Mouse (Mus musculus): ENCODE measurements at regions not wholly inside any gene's neighbourhood (a gene's known extent, or its start where the extent isn't known, plus 50 kb on each side); places are given as distances from the start of the nearest gene placed in this dataset.

DNA sequence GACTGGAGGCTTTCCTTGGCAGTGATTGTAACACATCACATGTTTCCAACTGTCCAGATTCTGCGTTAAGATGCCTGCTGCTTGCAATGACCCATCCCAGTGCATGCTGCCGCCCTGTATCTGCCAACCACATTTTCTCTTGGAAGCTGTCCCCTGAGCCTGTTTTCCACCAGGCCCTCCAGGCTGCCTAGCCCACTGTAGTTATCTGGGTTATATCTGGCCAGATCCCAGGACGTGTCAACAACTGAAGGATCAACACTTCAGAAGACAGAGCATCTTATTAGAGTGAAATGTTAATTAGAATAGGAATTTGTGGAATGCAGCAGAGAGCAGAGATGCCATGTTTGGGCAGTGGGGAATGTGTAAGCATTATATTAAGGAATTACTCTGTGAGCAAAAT is 65.0 kb upstream of the Cep85l start:
- Histone ChIP-seq H3ac (ENCODE audit: control insufficient read depth, insufficient read length) (no peak overlapping the region), H3K4me3 (no peak overlapping the region), H3K79me2 (ENCODE audit: control insufficient read depth, insufficient read depth) (no peaks in the 10 kb centered on the region), H3K27me3 (ENCODE audit: control insufficient read depth, insufficient read depth, insufficient read length) (no peaks in the 10 kb centered on the region), H3K36me3 (ENCODE audit: control insufficient read depth, insufficient read depth) (no peaks in the 10 kb centered on the region), H3K4me2 (ENCODE audit: low read depth) (no peak overlapping the region)
- TF ChIP-seq REST (IDR thresholded peaks at IDR 0.05; ENCODE audit: insufficient read depth, insufficient read length) (no peak), MAX (IDR thresholded peaks at IDR 0.05; ENCODE audit: low read depth) (no peak), MYOG (IDR thresholded peaks at IDR 0.05; ENCODE audit: control insufficient read depth in 1 of 3, insufficient read depth in 1 of 3, insufficient read length in 2 of 3, low read depth in 2 of 3) (no peak), E2F4 (IDR thresholded peaks at IDR 0.05; ENCODE audit: insufficient read depth) (no peak), MYOD1 (IDR thresholded peaks at IDR 0.05; ENCODE audit: control insufficient read depth in 1 of 3, insufficient read length in 2 of 3, low read depth in 2 of 3) (no peak), SRF (IDR thresholded peaks at IDR 0.05; ENCODE audit: control insufficient read depth, insufficient read length, low read depth) (no peak), CEBPB (IDR thresholded peaks at IDR 0.05; ENCODE audit: insufficient read depth, poor library complexity, severe bottlenecking) (no peak), TCF12 (IDR thresholded peaks at IDR 0.05; ENCODE audit: insufficient read depth, poor library complexity, severe bottlenecking) (no peak), TCF3 (IDR thresholded peaks at IDR 0.05; ENCODE audit: insufficient read length, low read depth) (no peak), POLR2AphosphoS2 (IDR thresholded peaks at IDR 0.05; ENCODE audit: insufficient read length, low read depth) (no peak), USF1 (IDR thresholded peaks at IDR 0.05; ENCODE audit: low read depth) (no peak), POLR2A (IDR thresholded peaks at IDR 0.05; ENCODE audit: insufficient read length, low read depth) (no peak)

DNA sequence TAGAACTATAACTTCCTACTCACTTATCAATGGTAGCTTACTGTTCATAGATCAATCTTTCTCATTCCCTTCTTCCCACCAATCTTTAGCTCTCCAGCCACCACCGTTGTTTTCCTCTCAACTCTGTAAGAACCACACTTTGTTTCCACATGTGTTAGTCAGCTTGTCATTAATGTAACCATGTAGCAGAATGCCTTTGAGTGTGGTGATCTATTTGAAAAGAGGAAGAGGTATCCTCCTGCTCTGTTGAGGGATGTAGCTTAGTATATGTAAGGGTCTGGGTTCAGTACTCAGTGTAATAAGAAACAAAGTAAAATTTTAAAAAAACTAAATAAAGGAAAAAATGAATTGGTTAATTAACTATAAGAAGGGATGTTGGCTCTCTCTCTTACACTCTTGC is 63.7 kb upstream of the Cep85l start:
- Histone ChIP-seq H3ac (ENCODE audit: control insufficient read depth, insufficient read length) (no peak overlapping the region), H3K4me2 (ENCODE audit: low read depth) (no peak overlapping the region), H3K36me3 (ENCODE audit: control insufficient read depth, insufficient read depth) (no peaks in the 10 kb centered on the region), H3K27me3 (ENCODE audit: control insufficient read depth, insufficient read depth, insufficient read length) (no peaks in the 10 kb centered on the region), H3K79me2 (ENCODE audit: control insufficient read depth, insufficient read depth) (no peaks in the 10 kb centered on the region), H3K4me3 (no peak overlapping the region)
- TF ChIP-seq POLR2AphosphoS2 (IDR thresholded peaks at IDR 0.05; ENCODE audit: insufficient read length, low read depth) (no peak), MYOD1 (IDR thresholded peaks at IDR 0.05; ENCODE audit: control insufficient read depth in 1 of 3, insufficient read length in 2 of 3, low read depth in 2 of 3) (no peak), REST (IDR thresholded peaks at IDR 0.05; ENCODE audit: insufficient read depth, insufficient read length) (no peak), CEBPB (IDR thresholded peaks at IDR 0.05; ENCODE audit: insufficient read depth, poor library complexity, severe bottlenecking) (no peak), POLR2A (IDR thresholded peaks at IDR 0.05; ENCODE audit: insufficient read length, low read depth) (no peak), USF1 (IDR thresholded peaks at IDR 0.05; ENCODE audit: low read depth) (no peak), TCF3 (IDR thresholded peaks at IDR 0.05; ENCODE audit: insufficient read length, low read depth) (no peak), MYOG (IDR thresholded peaks at IDR 0.05; ENCODE audit: control insufficient read depth in 1 of 3, insufficient read depth in 1 of 3, insufficient read length in 2 of 3, low read depth in 2 of 3) (no peak), E2F4 (IDR thresholded peaks at IDR 0.05; ENCODE audit: insufficient read depth) (no peak), SRF (IDR thresholded peaks at IDR 0.05; ENCODE audit: control insufficient read depth, insufficient read length, low read depth) (no peak), MAX (IDR thresholded peaks at IDR 0.05; ENCODE audit: low read depth) (no peak), TCF12 (IDR thresholded peaks at IDR 0.05; ENCODE audit: insufficient read depth, poor library complexity, severe bottlenecking) (no peak)

DNA sequence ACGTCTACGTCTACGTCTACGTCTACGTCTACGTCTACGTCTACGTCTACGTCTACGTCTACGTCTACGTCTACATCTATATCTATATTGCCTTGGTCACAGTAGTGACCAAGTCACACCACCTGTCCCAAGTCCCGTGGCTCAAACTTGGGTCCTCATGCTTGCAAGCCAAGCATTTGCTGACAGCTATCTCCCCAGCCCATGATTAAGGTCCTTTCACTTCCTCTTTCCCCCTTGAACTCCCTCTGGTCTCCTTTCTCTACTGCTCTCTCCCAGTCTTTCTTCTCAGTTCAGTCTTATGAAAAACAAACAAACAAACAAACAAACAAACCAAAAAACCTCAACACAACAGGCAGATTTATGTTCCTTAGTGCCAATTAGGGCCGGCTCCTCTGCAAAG is 63.2 kb upstream of the Cep85l start:
- Histone ChIP-seq H3K27me3 (ENCODE audit: control insufficient read depth, insufficient read depth, insufficient read length) (no peaks in the 10 kb centered on the region), H3K4me3 (no peak overlapping the region), H3K4me2 (ENCODE audit: low read depth) (no peak overlapping the region)

DNA sequence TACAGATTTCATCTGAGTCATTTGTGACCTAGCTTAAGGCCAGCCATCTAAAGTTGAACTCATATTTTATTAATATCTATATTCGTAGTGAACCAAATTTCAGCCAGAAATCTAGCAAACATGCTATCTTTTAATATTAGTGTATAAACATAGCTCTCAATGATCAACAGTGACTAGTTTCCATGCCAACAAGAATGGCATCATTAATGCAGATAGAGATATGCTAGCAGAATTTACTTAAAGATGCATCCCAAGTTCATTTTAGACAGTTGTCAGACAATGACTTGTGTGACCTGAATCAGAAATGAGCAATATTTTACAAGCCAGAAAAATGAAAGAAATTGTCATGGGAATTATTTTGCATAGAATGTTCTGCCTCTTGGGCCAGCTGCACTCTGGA is 60.5 kb upstream of the Cep85l start:
- H3K79me2 ChIP-seq (ENCODE audit: control insufficient read depth, insufficient read depth): no peaks in the 10 kb centered on the region
- H3ac ChIP-seq (ENCODE audit: control insufficient read depth, insufficient read length): no peak overlapping the region
- no peaks in the 10 kb centered on the region for H3K27me3 ChIP-seq (ENCODE audit: control insufficient read depth, insufficient read depth, insufficient read length)
- no peak overlapping the region for H3K4me2 ChIP-seq (ENCODE audit: low read depth)
- no peak overlapping the region for H3K4me3 ChIP-seq
- no peak for TF ChIP-seq POLR2A (IDR thresholded peaks at IDR 0.05; ENCODE audit: insufficient read length, low read depth)
- TF ChIP-seq MAX (IDR thresholded peaks at IDR 0.05; ENCODE audit: low read depth): no peak
- TF ChIP-seq MYOG (IDR thresholded peaks at IDR 0.05; ENCODE audit: control insufficient read depth in 1 of 3, insufficient read depth in 1 of 3, insufficient read length in 2 of 3, low read depth in 2 of 3): no peak
- H3K36me3 ChIP-seq (ENCODE audit: control insufficient read depth, insufficient read depth): no peaks in the 10 kb centered on the region

More for the DNA sequence above, 63.2 kb upstream of the Cep85l start:
- Histone ChIP-seq H3K36me3 (ENCODE audit: control insufficient read depth, insufficient read depth) (no peaks in the 10 kb centered on the region), H3K79me2 (ENCODE audit: control insufficient read depth, insufficient read depth) (no peaks in the 10 kb centered on the region), H3ac (ENCODE audit: control insufficient read depth, insufficient read length) (no peak overlapping the region)
- no peak for TF ChIP-seq TCF3 (IDR thresholded peaks at IDR 0.05; ENCODE audit: insufficient read length, low read depth)
- TF ChIP-seq POLR2A (IDR thresholded peaks at IDR 0.05; ENCODE audit: insufficient read length, low read depth): no peak
- no peak for TF ChIP-seq POLR2AphosphoS2 (IDR thresholded peaks at IDR 0.05; ENCODE audit: insufficient read length, low read depth)
- no peak for TF ChIP-seq TCF12 (IDR thresholded peaks at IDR 0.05; ENCODE audit: insufficient read depth, poor library complexity, severe bottlenecking)

DNA sequence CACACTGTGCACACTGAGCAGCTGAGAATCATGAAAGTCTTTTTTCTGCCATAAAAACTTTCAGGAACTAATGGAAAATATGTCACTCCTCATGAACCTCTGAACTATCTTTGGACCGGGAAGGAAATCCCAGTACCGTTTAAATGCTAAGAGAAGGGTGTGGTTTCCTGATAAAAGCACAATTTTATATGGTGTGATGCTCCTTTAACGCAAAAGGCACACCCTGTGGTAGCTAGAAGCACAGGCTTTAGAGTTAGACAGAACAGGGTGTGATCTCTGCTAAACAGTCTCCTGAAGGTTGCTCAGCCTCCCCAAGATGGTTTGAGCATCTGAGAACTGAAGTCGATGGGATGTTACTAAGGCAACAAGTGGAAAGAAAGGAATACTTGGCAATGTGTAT is 58.6 kb upstream of the Cep85l start:
- TF ChIP-seq CEBPB (IDR thresholded peaks at IDR 0.05; ENCODE audit: insufficient read depth, poor library complexity, severe bottlenecking): no peak
- no peak for TF ChIP-seq E2F4 (IDR thresholded peaks at IDR 0.05; ENCODE audit: insufficient read depth)
- TF ChIP-seq MAX (IDR thresholded peaks at IDR 0.05; ENCODE audit: low read depth): no peak
- TF ChIP-seq TCF3 (IDR thresholded peaks at IDR 0.05; ENCODE audit: insufficient read length, low read depth): no peak
- TF ChIP-seq TCF12 (IDR thresholded peaks at IDR 0.05; ENCODE audit: insufficient read depth, poor library complexity, severe bottlenecking): no peak
- no peak overlapping the region for H3K4me2 ChIP-seq (ENCODE audit: low read depth)
- H3K79me2 ChIP-seq (ENCODE audit: control insufficient read depth, insufficient read depth): no peaks in the 10 kb centered on the region
- H3K36me3 ChIP-seq (ENCODE audit: control insufficient read depth, insufficient read depth): no peaks in the 10 kb centered on the region
- no peaks in the 10 kb centered on the region for H3K27me3 ChIP-seq (ENCODE audit: control insufficient read depth, insufficient read depth, insufficient read length)
- H3K4me3 ChIP-seq: no peak overlapping the region
- H3ac ChIP-seq (ENCODE audit: control insufficient read depth, insufficient read length): no peak overlapping the region

All from myocyte (in vitro differentiated cells).